In genomic region chr3:102193488-102194290, GRCm38 (mm10) we compare ENCODE assay signal across 8 mouse cellular contexts. TPM values are rescaled to one million over a fixed set of nuclear protein-coding genes. Genes with fewer than 3 reads are reported as not detected.
DNase-seq lines count a peak whose midpoint lies in the region; ATAC-seq and TF ChIP-seq lines count a peak whose summit lies in the region.

No protein-coding gene starts in this region.

- peaks cover 12% of the 10 kb centered on the region for H3K4me1 ChIP-seq in kidney, adult 2 months (ENCODE audit: control insufficient read depth, insufficient read depth, low read length)
- peaks cover 63% of the 10 kb centered on the region for H3K4me1 ChIP-seq in kidney, postnatal 0 days (replicated peaks; ENCODE audit: insufficient read depth, low read length)

- peak; percentile 57 for DNase-seq in kidney, adult 2 months
- DNase-seq in kidney, adult 9 months, result no peak
- peak; percentile 20 for DNase-seq in gastrocnemius, postnatal 25 days
- DNase-seq in kidney, postnatal 0 days (ENCODE audit: low spot score), result peak; percentile 56
- peak; percentile 45 to 46 for DNase-seq in lung, postnatal 4 days
- DNase-seq in urinary bladder, adult 18-20 months (ENCODE audit: low spot score in 2 of 2), result no peak
- DNase-seq in left cerebral cortex, adult 8-10 months (ENCODE audit: low spot score in 2 of 2), result no peak

- TF ChIP-seq POLR2A in kidney, adult 2 months (IDR thresholded peaks at IDR 0.05; ENCODE audit: low read depth, low read length), result no peak

- no peak overlapping the region for H3K9ac ChIP-seq in kidney, postnatal 0 days (ENCODE audit: low read depth, low read length)

- H3K9me3 ChIP-seq in kidney, postnatal 0 days (replicated peaks; ENCODE audit: low read length), result no peaks in the 10 kb centered on the region

- no peaks in the 10 kb centered on the region for H3K27me3 ChIP-seq in kidney, adult 2 months (replicated peaks; ENCODE audit: control insufficient read depth, insufficient read depth, low read length)
- H3K27me3 ChIP-seq in kidney, postnatal 0 days (ENCODE audit: insufficient read depth, low read length), result no peaks in the 10 kb centered on the region

- H3K36me3 ChIP-seq in kidney, adult 2 months (ENCODE audit: control insufficient read depth, insufficient read depth, low read length), result no peaks in the 10 kb centered on the region
- no peaks in the 10 kb centered on the region for H3K36me3 ChIP-seq in kidney, postnatal 0 days (ENCODE audit: insufficient read depth, low read length)

- H3K4me3 ChIP-seq in kidney, adult 2 months (ENCODE audit: insufficient read depth, low read depth, low read length), result no peak overlapping the region
- no peak overlapping the region for H3K4me3 ChIP-seq in kidney, postnatal 0 days (replicated peaks; ENCODE audit: low read depth, low read length)

- peak overlapping the region; percentile 44 for H3K4me2 ChIP-seq in kidney, postnatal 0 days (ENCODE audit: low read length)

- 45% methylated on average over 20 of the region's 20 CpGs for WGBS in kidney, adult 2 months
- 13% methylated on average over 20 of the region's 20 CpGs for WGBS in kidney, postnatal 0 days

- 0 out of 2 replicates have a peak overlapping the region, but pooled peaks have one; percentile 15 for H3K27ac ChIP-seq in kidney, adult 2 months (ENCODE audit: insufficient read depth, low read depth, low read length)
- H3K27ac ChIP-seq in kidney, postnatal 0 days, result peak overlapping the region; percentile 67

- ATAC-seq in kidney, postnatal 0 days (replicated peaks; ENCODE audit: low FRiP score, low read depth), result 0 out of 2 replicates have a peak, but pooled peaks have one; percentile 22
- no peak for ATAC-seq in cerebellum, adult (ENCODE audit: insufficient number of reproducible peaks, low FRiP score, low TSS enrichment)

- no peak for TF ChIP-seq CTCF in kidney, adult 2 months (conservative IDR thresholded peaks at IDR 0.05; ENCODE audit: insufficient read depth, insufficient read length, low read depth, low read length)
- no peak for TF ChIP-seq CTCF in kidney, postnatal 0 days (IDR thresholded peaks at IDR 0.05; ENCODE audit: low read depth)

RNA-seq across cellular contexts. Expression of gene Vangl1, which starts 10.8 kb away (rescaled TPM):
- polyA plus RNA-seq in kidney, adult 2 months (2012; rRNA removed), result 31.1 and 34.6 TPM in 2 replicates
- total RNA-seq in gastrocnemius, postnatal 25 days (2021), result 1 to 10 TPM; 3.3 to 4.6 TPM
- polyA plus RNA-seq in kidney, postnatal 0 days (2015; fragmentation: Nextera tagmentation; extraction: Ambion mirVana), result 12.8 and 13.8 TPM in 2 replicates
- total RNA-seq in left cerebral cortex, adult 8-10 months (2022), result 1 to 10 TPM; 3.7 to 9.5 (median 7.0) TPM

Comparison
In these comparisons a context has a peak if more than half of its experiments do, and no peak if none do; other contexts are left out.
1. DNase-seq: peak in kidney, adult 2 months (single experiment), gastrocnemius, postnatal 25 days (single experiment), kidney, postnatal 0 days (single experiment) and lung, postnatal 4 days (2 of 2); none in kidney, adult 9 months (single experiment), urinary bladder, adult 18-20 months (0 of 2) and left cerebral cortex, adult 8-10 months (0 of 2).